Mouse (Mus musculus): ENCODE results near the gene Defb5. TPM values are rescaled to one million over a fixed set of nuclear protein-coding genes. Genes with fewer than 3 reads are reported as not detected.

Gene Defb5
- total and polyA plus RNA-seq, 2 experiments from 2014 or later, result not detected

Other genes with a start within 250 kb of the Defb5 start
- not detected in 2 replicates for gene Defb38, start 221.0 kb upstream of the Defb5 start, total RNA-seq (2014; rRNA removed)
- gene Defb38, start 221.0 kb upstream of the Defb5 start, polyA plus RNA-seq (2015; fragmentation: Nextera tagmentation; extraction: Ambion mirVana), result not detected in 2 replicates
- not detected in 2 replicates for gene Defb39, start 182.8 kb upstream of the Defb5 start, total RNA-seq (2014; rRNA removed)
- not detected in 2 replicates for gene Defb39, start 182.8 kb upstream of the Defb5 start, polyA plus RNA-seq (2015; fragmentation: Nextera tagmentation; extraction: Ambion mirVana)
- not detected in 2 replicates for gene Defb12, start 132.7 kb upstream of the Defb5 start, total RNA-seq (2014; rRNA removed)
- not detected in 2 replicates for gene Defb12, start 132.7 kb upstream of the Defb5 start, polyA plus RNA-seq (2015; fragmentation: Nextera tagmentation; extraction: Ambion mirVana)
- not detected in 2 replicates for gene Defb34, start 123.8 kb upstream of the Defb5 start, total RNA-seq (2014; rRNA removed)
- not detected in 2 replicates for gene Defb34, start 123.8 kb upstream of the Defb5 start, polyA plus RNA-seq (2015; fragmentation: Nextera tagmentation; extraction: Ambion mirVana)
- not detected in 2 replicates for gene Gm45826, start 106.8 kb upstream of the Defb5 start, total RNA-seq (2014; rRNA removed)
- gene Gm45826, start 106.8 kb upstream of the Defb5 start, polyA plus RNA-seq (2015; fragmentation: Nextera tagmentation; extraction: Ambion mirVana), result not detected in 2 replicates
- not detected in 2 replicates for gene Defb14, start 53.2 kb upstream of the Defb5 start, total RNA-seq (2014; rRNA removed)
- gene Defb14, start 53.2 kb upstream of the Defb5 start, polyA plus RNA-seq (2015; fragmentation: Nextera tagmentation; extraction: Ambion mirVana), result not detected in 2 replicates
- not detected in 2 replicates for gene Defb4, start 48.9 kb upstream of the Defb5 start, total RNA-seq (2014; rRNA removed)
- not detected in 2 replicates for gene Defb4, start 48.9 kb upstream of the Defb5 start, polyA plus RNA-seq (2015; fragmentation: Nextera tagmentation; extraction: Ambion mirVana)
- not detected in 2 replicates for gene Defb6, start 22.1 kb upstream of the Defb5 start, total RNA-seq (2014; rRNA removed)
- not detected in 2 replicates for gene Defb6, start 22.1 kb upstream of the Defb5 start, polyA plus RNA-seq (2015; fragmentation: Nextera tagmentation; extraction: Ambion mirVana)
- not detected in 2 replicates for gene Defb46, start 7.7 kb upstream of the Defb5 start, total RNA-seq (2014; rRNA removed)
- gene Defb46, start 7.7 kb upstream of the Defb5 start, polyA plus RNA-seq (2015; fragmentation: Nextera tagmentation; extraction: Ambion mirVana), result not detected in 2 replicates
- not detected in 2 replicates for gene Defb3, start 45.8 kb downstream of the Defb5 start, total RNA-seq (2014; rRNA removed)
- gene Defb3, start 45.8 kb downstream of the Defb5 start, polyA plus RNA-seq (2015; fragmentation: Nextera tagmentation; extraction: Ambion mirVana), result not detected in 2 replicates
- not detected in 2 replicates for gene Defb8, start 200.0 kb downstream of the Defb5 start, total RNA-seq (2014; rRNA removed)
- gene Defb8, start 200.0 kb downstream of the Defb5 start, polyA plus RNA-seq (2015; fragmentation: Nextera tagmentation; extraction: Ambion mirVana), result not detected in 2 replicates
- not detected in 2 replicates for gene Defb7, start 247.5 kb downstream of the Defb5 start, total RNA-seq (2014; rRNA removed)
- gene Defb7, start 247.5 kb downstream of the Defb5 start, polyA plus RNA-seq (2015; fragmentation: Nextera tagmentation; extraction: Ambion mirVana), result not detected in 2 replicates

All from midbrain, postnatal 0 days (tissue).